In genomic region chr10:127530945-127531344, GRCm38 (mm10) we compare ENCODE assay signal across 9 mouse cellular contexts. TPM values are rescaled to one million over a fixed set of nuclear protein-coding genes. Genes with fewer than 3 reads are reported as not detected.
DNase-seq lines count a peak whose midpoint lies in the region; ATAC-seq and TF ChIP-seq lines count a peak whose summit lies in the region.
"Had no signal": no experiment of that assay in that cellular context is flagged by ENCODE, and none has a peak within 500 bp of the region (broad histone marks: within the 10 kb centered on the region; RNA-seq: fewer than 3 reads in every experiment).

No protein-coding gene starts in this region.

- peak overlapping the region; percentile 43 for H3K4me2 ChIP-seq in kidney, embryonic 15.5 days
- peak overlapping the region; percentile 83 for H3K4me2 ChIP-seq in forebrain, embryonic 13.5 days
- peak overlapping the region; percentile 49 for H3K4me2 ChIP-seq in limb, embryonic 11.5 days (ENCODE audit: low read depth, severe bottlenecking)
- H3K4me2 ChIP-seq in neural tube, embryonic 13.5 days, result peak overlapping the region; percentile 81
- H3K4me2 ChIP-seq: lung, embryonic 15.5 days had no signal

- no peak for ATAC-seq in kidney, embryonic 15.5 days (replicated peaks; ENCODE audit: low FRiP score)
- ATAC-seq in forebrain, embryonic 13.5 days, result no peak
- ATAC-seq in limb, embryonic 11.5 days (ENCODE audit: insufficient number of reproducible peaks, low FRiP score, low TSS enrichment, low read depth), result no peak
- ATAC-seq in neural tube, embryonic 13.5 days (ENCODE audit: low read depth), result peak; percentile 15; the same call in 1 of the 2 replicates

- WGBS in kidney, embryonic 15.5 days, result 1% methylated on average over 22 of the region's 25 CpGs
- WGBS in forebrain, embryonic 13.5 days, result 3% methylated on average over 20 of the region's 25 CpGs
- under 1% methylated on average over 15 of the region's 25 CpGs for WGBS in limb, embryonic 11.5 days
- whole genome bisulfite sequencing in neural tube, embryonic 13.5 days, result under 1% methylated on average over 21 of the region's 25 CpGs

- peaks cover 100% of the 10 kb centered on the region for H3K27me3 ChIP-seq in kidney, embryonic 15.5 days
- H3K27me3 ChIP-seq in forebrain, embryonic 13.5 days, result peaks cover 100% of the 10 kb centered on the region
- H3K27me3 ChIP-seq in limb, embryonic 11.5 days (ENCODE audit: control insufficient read depth, insufficient read depth, low read length), result peaks cover 100% of the 10 kb centered on the region
- peaks cover 91% of the 10 kb centered on the region for H3K27me3 ChIP-seq in neural tube, embryonic 13.5 days

- no peak for DNase-seq in kidney, postnatal 10 days
- no peak for DNase-seq in limb, embryonic 11.5 days (ENCODE audit: low spot score)
- DNase-seq in layer of hippocampus, adult 2 months (ENCODE audit: low spot score in 2 of 2), result no peak
- DNase-seq in cerebellum, adult 9-10 months, result no peak
- DNase-seq: thymus, postnatal 14 days had no signal

- no peaks in the 10 kb centered on the region for H3K36me3 ChIP-seq in kidney, embryonic 15.5 days
- no peaks in the 10 kb centered on the region for H3K36me3 ChIP-seq in forebrain, embryonic 13.5 days (ENCODE audit: poor library complexity, severe bottlenecking)
- H3K36me3 ChIP-seq in limb, embryonic 11.5 days (ENCODE audit: control insufficient read depth, insufficient read depth, low read length), result no peaks in the 10 kb centered on the region
- no peaks in the 10 kb centered on the region for H3K36me3 ChIP-seq in neural tube, embryonic 13.5 days
- H3K36me3 ChIP-seq: lung, embryonic 15.5 days had no signal

- TF ChIP-seq CTCF in layer of hippocampus, adult 2 months (conservative IDR thresholded peaks at IDR 0.05), result no peak

- H3K4me1 ChIP-seq in kidney, embryonic 15.5 days, result peaks cover 68% of the 10 kb centered on the region
- H3K4me1 ChIP-seq in forebrain, embryonic 13.5 days, result peaks cover 94% of the 10 kb centered on the region
- peaks cover 47% of the 10 kb centered on the region for H3K4me1 ChIP-seq in limb, embryonic 11.5 days (ENCODE audit: control insufficient read depth, insufficient read depth, low read length)
- peaks cover 100% of the 10 kb centered on the region for H3K4me1 ChIP-seq in neural tube, embryonic 13.5 days (replicated peaks)

- no peak overlapping the region for H3K27ac ChIP-seq in kidney, embryonic 15.5 days
- H3K27ac ChIP-seq in forebrain, embryonic 13.5 days, result peak overlapping the region; percentile 66; the same call in 1 of the 2 replicates
- H3K27ac ChIP-seq in limb, embryonic 11.5 days (replicated peaks; ENCODE audit: low read depth, low read length), result no peak overlapping the region
- H3K27ac ChIP-seq in neural tube, embryonic 13.5 days (replicated peaks), result peak overlapping the region; percentile 92
- H3K27ac ChIP-seq in layer of hippocampus, adult 2 months, result no peak overlapping the region
- H3K27ac ChIP-seq: lung, embryonic 15.5 days had no signal

- H3K9ac ChIP-seq in kidney, embryonic 15.5 days, result no peak overlapping the region
- H3K9ac ChIP-seq in forebrain, embryonic 13.5 days, result peak overlapping the region; percentile 41
- H3K9ac ChIP-seq in limb, embryonic 11.5 days (ENCODE audit: low read length), result peak overlapping the region; percentile 19; the same call in 1 of the 2 replicates
- peak overlapping the region; percentile 86 for H3K9ac ChIP-seq in neural tube, embryonic 13.5 days
- H3K9ac ChIP-seq: lung, embryonic 15.5 days had no signal

- H3K4me3 ChIP-seq in kidney, embryonic 15.5 days (replicated peaks), result 0 out of 2 replicates have a peak overlapping the region, but pooled peaks have one; percentile 15
- H3K4me3 ChIP-seq in forebrain, embryonic 13.5 days, result peak overlapping the region; percentile 28
- peak overlapping the region; percentile 12 for H3K4me3 ChIP-seq in limb, embryonic 11.5 days (ENCODE audit: low read depth, low read length)
- peak overlapping the region; percentile 69 for H3K4me3 ChIP-seq in neural tube, embryonic 13.5 days
- no peak overlapping the region for H3K4me3 ChIP-seq in layer of hippocampus, adult 2 months
- H3K4me3 ChIP-seq: lung, embryonic 15.5 days had no signal

- no peaks in the 10 kb centered on the region for H3K9me3 ChIP-seq in kidney, embryonic 15.5 days (replicated peaks)
- no peaks in the 10 kb centered on the region for H3K9me3 ChIP-seq in forebrain, embryonic 13.5 days (replicated peaks)
- no peaks in the 10 kb centered on the region for H3K9me3 ChIP-seq in limb, embryonic 11.5 days (ENCODE audit: control insufficient read depth, low read length)
- H3K9me3 ChIP-seq in neural tube, embryonic 13.5 days, result no peaks in the 10 kb centered on the region
- H3K9me3 ChIP-seq: lung, embryonic 15.5 days had no signal

RNA-seq across cellular contexts. Expression of gene Nxph4, which starts 3.4 kb away (rescaled TPM):
- polyA plus RNA-seq in kidney, embryonic 15.5 days (2015; fragmentation: Nextera tagmentation; extraction: Ambion mirVana), result 1.7 and 3.3 TPM in 2 replicates
- 36.8 and 50.7 TPM in 2 replicates for polyA plus RNA-seq in forebrain, embryonic 13.5 days (2015; fragmentation: Nextera tagmentation; extraction: Ambion mirVana)
- 0.95 and 1.2 TPM in 2 replicates for polyA plus RNA-seq in limb, embryonic 11.5 days (2014; fragmentation: Nextera tagmentation; extraction: Ambion mirVana)
- polyA plus RNA-seq in neural tube, embryonic 13.5 days (2015; fragmentation: Nextera tagmentation; extraction: Ambion mirVana), result 128 and 133 TPM in 2 replicates
- 1 to 10 TPM; 1.2 to 1.6 TPM for total RNA-seq in layer of hippocampus, adult 2 months (2021)

RNA-seq across cellular contexts. Expression of gene Shmt2, which starts 8.7 kb away (rescaled TPM):
- polyA plus RNA-seq in kidney, embryonic 15.5 days (2015; fragmentation: Nextera tagmentation; extraction: Ambion mirVana), result 99.8 and 111 TPM in 2 replicates
- 89.6 and 91.5 TPM in 2 replicates for polyA plus RNA-seq in forebrain, embryonic 13.5 days (2015; fragmentation: Nextera tagmentation; extraction: Ambion mirVana)
- 102 and 104 TPM in 2 replicates for polyA plus RNA-seq in limb, embryonic 11.5 days (2014; fragmentation: Nextera tagmentation; extraction: Ambion mirVana)
- 52.4 and 53.0 TPM in 2 replicates for polyA plus RNA-seq in neural tube, embryonic 13.5 days (2015; fragmentation: Nextera tagmentation; extraction: Ambion mirVana)
- total RNA-seq in layer of hippocampus, adult 2 months (2021), result 10 to 100 TPM; 25.4 to 27.6 TPM

RNA-seq across cellular contexts. Expression of gene Ndufa4l2, which starts 16.2 kb away (rescaled TPM):
- 51.2 and 72.2 TPM in 2 replicates for polyA plus RNA-seq in kidney, embryonic 15.5 days (2015; fragmentation: Nextera tagmentation; extraction: Ambion mirVana)
- 11.9 and 12.8 TPM in 2 replicates for polyA plus RNA-seq in forebrain, embryonic 13.5 days (2015; fragmentation: Nextera tagmentation; extraction: Ambion mirVana)
- polyA plus RNA-seq in limb, embryonic 11.5 days (2014; fragmentation: Nextera tagmentation; extraction: Ambion mirVana), result 0.48 and 0.96 TPM in 2 replicates
- 10.1 and 10.6 TPM in 2 replicates for polyA plus RNA-seq in neural tube, embryonic 13.5 days (2015; fragmentation: Nextera tagmentation; extraction: Ambion mirVana)
- total RNA-seq in layer of hippocampus, adult 2 months (2021), result 1 to 10 TPM; 3.5 to 3.7 TPM

RNA-seq across cellular contexts. Expression of gene Stac3, which starts 29.5 kb away (rescaled TPM):
- polyA plus RNA-seq in kidney, embryonic 15.5 days (2015; fragmentation: Nextera tagmentation; extraction: Ambion mirVana), result 2.4 and 4.2 TPM in 2 replicates
- polyA plus RNA-seq in forebrain, embryonic 13.5 days (2015; fragmentation: Nextera tagmentation; extraction: Ambion mirVana), result 1.0 and 1.1 TPM in 2 replicates
- polyA plus RNA-seq in limb, embryonic 11.5 days (2014; fragmentation: Nextera tagmentation; extraction: Ambion mirVana), result 0.21 and 0.34 TPM in 2 replicates
- 2.4 and 3.2 TPM in 2 replicates for polyA plus RNA-seq in neural tube, embryonic 13.5 days (2015; fragmentation: Nextera tagmentation; extraction: Ambion mirVana)
- total RNA-seq in layer of hippocampus, adult 2 months (2021), result 1 to 10 TPM; 2.4 to 8.1 TPM

Comparison
In these comparisons a context has a peak if more than half of its experiments do, and no peak if none do; other contexts are left out.
1. H3K27ac ChIP-seq: peak in forebrain, embryonic 13.5 days (single experiment) and neural tube, embryonic 13.5 days (single experiment); none in kidney, embryonic 15.5 days (single experiment), limb, embryonic 11.5 days (single experiment) and layer of hippocampus, adult 2 months (single experiment).
2. Peak in every context shown above with its lines, with median percentiles within 50 percentile points of each other: H3K4me2 ChIP-seq.